Mouse (Mus musculus): Measurements from ENCODE around the gene Isg20.

Gene Isg20

DNA sequence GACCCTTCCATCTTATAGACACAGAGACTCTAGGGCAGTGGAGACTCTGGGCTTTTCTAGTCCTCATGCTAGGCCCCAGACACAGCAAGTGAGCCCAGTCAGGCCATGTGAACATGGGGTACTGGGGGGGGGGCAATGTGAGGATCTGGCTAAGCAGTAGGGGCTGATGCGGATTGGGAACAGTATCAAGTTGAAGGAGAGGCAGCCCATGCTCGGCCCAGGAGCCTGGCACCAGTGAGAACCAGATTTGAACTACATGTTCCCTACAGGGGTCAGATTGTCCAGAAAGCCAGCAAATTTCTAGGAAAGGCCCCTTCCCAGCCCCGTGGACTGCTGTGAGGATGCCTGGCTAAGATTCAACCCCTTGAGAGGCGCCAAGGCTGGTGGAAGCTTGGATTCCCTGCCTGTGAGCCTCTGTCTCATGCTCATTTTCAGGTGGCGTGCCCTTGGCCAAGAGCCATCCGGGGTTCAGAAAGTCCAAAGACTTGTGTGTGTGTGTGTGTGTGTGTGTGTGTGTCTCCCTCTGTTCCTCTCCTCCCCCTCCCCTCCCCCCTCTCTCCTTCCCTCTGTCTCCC lies 45.4 kb downstream of the Isg20 start:
- no peak for DNase-seq (ENCODE audit: low spot score)

DNA sequence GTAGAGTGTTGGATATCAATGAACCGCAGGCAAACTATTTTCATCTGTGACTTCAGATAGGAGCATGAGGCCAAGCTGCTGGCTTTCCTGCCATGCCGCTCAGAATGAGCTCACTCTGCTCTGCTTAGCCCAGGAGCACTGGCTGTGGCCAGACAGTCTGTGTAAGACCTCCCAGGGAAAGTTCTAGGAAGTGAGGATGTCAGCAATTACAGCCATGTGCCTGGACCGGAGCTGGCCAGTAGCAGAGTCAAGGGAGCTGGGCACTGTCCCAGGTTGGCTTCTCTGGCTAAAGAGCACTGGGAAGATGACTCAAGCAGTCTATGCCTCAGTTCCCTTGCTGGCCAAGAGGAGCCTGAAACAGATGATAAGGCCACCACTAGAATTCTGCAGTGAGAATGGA lies 50.7 kb downstream of the Isg20 start:
- DNase-seq (ENCODE audit: low spot score), result no peak
